Mouse (Mus musculus) cerebellum, adult 9-10 months (tissue): ENCODE measurements around the gene Ubr4.

Experiments used
- DNase-seq: peaks from one replicate; pipeline ENCODE4 v3.0.0; 2022

The Ubr4 gene

GRCm38 (mm10) chr4:139432966-139433765, 80.8 kb downstream of the Ubr4 start:
- peak; percentile 81 for DNase-seq

GRCm38 (mm10) chr4:139441244-139441643, 88.8 kb downstream of the Ubr4 start:
- peak; percentile 76 for DNase-seq

DNA sequence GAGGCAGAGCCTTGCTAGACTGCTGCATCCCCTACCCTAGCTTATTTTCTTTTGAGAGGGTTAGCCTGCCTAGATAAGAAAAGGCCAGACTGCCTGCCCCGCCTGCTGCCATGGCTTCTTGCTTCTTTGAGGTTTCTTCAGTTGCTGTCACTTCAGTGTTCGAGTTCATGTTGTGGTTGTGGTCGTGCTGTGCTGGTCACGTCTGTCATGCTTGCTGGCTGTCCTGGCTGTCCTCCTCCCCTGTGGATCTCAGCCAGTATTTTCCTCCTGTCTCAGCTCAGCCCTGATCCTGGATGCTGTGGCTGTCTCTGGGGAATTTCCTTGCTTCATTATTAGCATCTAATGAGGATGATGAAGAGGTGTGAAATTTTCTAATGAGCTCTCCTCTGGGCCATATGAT, 89.4 kb downstream of the Ubr4 start:
- DNase-seq = no peak

GRCm38 (mm10) chr4:139442391-139443355, 90.3 kb downstream of the Ubr4 start:
- DNase-seq = no peak

DNA sequence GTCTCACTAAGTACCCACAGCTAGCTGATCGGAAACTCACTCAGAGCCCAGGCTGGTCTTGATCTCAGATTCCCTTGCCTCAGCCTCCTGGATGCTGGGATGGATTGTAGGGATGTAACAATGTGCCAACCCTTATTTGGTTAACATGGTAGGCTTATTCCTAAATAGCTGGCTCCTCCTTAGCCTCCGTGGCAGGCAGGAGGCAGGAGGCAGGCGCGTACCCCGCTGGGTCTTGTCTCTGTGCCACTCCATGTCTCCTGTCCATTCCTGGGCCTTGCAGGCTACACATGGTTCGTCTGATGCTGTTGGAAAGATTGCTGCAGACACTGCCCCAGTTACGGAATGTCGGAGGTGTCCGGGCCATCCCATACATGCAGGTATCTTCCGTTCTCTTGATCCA, 91.9 kb downstream of the Ubr4 start:
- DNase-seq = peak; percentile 93

DNA sequence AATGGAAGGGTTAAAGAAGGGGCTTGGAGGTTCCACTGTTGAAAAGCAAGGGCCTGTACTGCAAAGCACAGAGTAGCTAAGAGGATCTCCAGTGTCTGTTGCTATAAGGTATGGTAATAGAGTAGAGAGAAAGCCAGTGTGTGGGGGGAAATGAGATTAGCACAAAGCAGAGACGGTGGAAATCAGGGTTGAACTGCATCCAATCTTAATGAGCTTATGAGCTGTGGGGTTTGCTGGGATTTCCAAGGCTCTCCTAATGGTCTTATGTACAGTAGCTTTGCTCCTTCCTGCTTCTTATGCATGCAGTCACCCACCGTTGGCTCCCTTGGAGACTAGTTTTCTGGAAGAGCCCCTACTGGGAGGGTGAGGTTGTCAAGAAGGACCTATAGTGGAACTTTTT, 93.8 kb downstream of the Ubr4 start:
- no peak for DNase-seq

- DNase-seq = no peak
Measured at GRCm38 (mm10) chr4:139446731-139447675, 94.6 kb downstream of the Ubr4 start.

DNA sequence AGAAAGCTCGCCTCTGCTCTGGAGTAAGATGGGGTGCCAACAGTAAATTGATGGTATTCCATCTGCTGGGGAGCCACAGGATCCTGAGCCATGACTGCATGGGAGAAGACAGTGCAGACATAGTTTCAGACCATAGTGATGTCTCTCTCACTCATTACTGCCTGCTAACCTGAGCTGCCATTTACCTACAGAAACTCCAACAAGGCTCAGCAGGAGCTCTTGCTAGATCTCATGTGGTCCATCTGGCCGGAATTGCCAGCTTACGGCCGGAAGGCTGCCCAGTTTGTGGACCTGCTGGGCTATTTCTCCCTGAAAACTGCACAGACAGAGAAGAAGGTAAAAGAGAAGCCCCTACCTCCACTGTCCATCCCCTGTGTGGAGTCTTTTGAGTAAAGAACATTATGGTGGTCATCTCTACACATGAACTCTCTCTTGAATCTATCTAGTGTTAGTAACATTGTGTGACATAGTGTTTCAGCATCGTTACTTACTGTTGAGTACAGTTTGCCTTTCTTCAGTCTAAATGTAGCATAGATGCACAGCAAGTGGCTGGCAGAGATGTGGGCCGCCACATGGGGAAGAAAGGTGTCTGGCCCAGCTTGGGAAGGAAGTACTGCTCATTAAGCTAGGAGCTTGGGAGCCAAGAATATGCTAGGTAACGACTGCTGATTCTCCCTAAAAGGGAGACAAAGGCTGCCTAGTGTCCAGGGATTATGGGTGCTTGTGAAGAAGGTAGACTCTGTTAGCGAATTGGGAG, 100.7 kb downstream of the Ubr4 start:
- peak; percentile 83 for DNase-seq

GRCm38 (mm10) chr4:139454339-139454738, 101.9 kb downstream of the Ubr4 start:
- DNase-seq = no peak

DNA sequence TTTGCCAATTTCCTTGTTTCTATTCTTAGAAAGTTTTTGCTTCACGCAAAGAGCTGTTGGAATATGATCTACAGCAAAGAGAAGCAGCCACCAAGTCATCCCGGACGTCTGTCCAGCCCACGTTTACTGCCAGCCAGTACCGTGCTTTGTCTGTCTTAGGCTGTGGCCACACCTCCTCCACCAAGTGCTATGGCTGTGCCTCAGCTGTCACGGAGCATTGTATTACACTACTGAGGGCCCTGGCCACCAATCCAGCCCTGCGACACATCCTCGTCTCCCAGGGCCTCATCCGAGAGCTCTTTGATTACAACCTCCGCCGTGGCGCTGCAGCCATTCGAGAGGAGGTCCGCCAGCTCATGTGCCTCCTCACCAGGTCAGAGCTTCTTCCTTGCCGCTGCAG, 107.6 kb downstream of the Ubr4 start:
- DNase-seq = no peak

DNA sequence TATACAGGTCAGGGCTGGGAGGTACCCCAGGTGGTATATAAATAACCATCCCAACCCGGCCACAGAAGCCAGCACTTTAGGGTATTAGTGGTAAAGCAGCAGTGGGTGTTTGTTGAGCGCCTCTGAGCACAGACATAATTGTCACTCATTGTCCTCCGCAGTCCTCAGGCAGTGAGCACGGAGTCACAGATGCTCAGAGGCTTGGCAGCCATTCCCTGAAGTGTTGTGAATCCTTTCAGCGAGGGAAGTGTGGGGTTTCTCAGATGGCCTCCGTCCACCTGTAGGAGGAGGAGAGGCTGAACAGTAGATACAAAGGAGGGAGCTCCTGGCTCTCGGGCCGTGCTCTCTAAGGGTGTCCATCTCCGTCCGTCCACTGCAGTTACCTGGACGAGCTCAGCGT, 111.8 kb downstream of the Ubr4 start:
- no peak for DNase-seq

DNA sequence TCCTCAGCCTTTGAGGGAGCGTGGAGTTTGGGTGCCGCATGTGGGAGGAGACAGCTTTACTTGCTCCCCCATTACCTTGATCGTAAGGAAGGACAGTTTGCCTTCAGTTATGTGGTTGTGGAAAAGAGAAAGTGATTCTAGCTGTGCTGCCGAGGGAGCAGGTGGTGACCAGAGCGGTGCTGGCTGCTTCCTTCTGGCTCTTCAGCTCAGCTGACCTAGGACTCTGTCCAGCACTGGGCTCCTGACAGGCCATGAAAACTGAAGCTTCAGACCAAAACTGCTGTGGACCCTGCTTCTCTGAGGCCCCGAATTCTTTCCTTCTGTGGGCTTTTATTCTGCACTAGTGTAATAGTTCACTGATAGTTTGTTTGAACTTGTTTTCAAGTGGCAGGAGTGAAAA, 114.1 kb downstream of the Ubr4 start:
- DNase-seq = peak; percentile 76

DNA sequence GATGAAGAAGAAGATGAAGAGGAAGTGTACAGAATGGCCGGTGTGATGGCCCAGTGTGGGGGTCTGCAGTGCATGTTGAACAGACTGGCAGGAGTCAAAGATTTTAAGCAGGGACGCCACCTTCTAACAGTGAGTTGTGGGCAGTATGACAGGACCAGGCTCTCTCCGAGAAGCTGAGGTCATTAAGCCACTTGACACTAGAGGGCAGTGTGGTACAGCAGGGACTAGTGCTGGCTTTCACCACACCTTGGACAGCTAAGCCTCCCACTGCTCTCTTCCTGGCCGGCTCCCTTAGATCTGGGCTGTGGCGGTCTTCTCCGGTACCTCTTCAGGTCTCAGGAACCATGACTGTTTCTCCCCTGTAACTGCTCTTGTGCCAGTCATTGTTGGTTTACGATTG, 117.8 kb downstream of the Ubr4 start:
- peak; percentile 95 for DNase-seq

GRCm38 (mm10) chr4:139476663-139477625, 124.5 kb downstream of the Ubr4 start:
- peak; percentile 66 for DNase-seq

GRCm38 (mm10) chr4:139477983-139478382, 125.6 kb downstream of the Ubr4 start:
- DNase-seq = no peak

GRCm38 (mm10) chr4:139479176-139479575, 126.8 kb downstream of the Ubr4 start:
- DNase-seq = peak; percentile 66

DNA sequence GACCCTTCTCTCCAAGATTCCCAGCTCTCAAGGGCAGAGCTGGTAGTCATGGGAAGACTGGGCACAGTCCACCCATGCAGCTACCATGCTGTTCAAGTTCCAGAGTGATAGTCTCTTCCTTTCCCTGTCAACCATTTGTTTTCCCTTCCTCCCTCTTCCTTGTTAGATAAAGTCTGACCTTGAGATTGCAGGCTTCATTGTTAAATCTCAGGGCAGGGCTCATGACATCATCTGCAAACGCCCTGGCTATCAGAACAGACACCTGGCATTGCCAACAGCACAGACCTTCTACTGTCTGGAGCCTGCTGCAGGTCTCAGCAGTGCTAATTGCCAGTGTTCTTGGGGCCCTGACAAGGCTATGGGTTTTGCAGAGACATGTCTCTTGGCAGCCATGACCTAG, 129.0 kb downstream of the Ubr4 start:
- DNase-seq = no peak

- DNase-seq = no peak
Measured at GRCm38 (mm10) chr4:139483461-139484105, 131.2 kb downstream of the Ubr4 start.

- no peak for DNase-seq
Measured at GRCm38 (mm10) chr4:139484496-139484895, 132.1 kb downstream of the Ubr4 start.

GRCm38 (mm10) chr4:139487085-139487484, 134.7 kb downstream of the Ubr4 start:
- no peak for DNase-seq
